Mouse (Mus musculus) urinary bladder, adult 2 months (tissue): ENCODE data around the gene Gm13030. TPM values are rescaled to one million over a fixed set of nuclear protein-coding genes. Genes with fewer than 3 reads are reported as not detected.
"Not testable (repeated sequence)": the region's sequence is repeated elsewhere in the genome, so short reads cannot be mapped to it uniquely, and the experiment has no call there.

Source experiments
- DNase-seq: peaks from one replicate; pipeline ENCODE4 v3.0.0; 2022; ENCODE audit warnings: low spot score
- polyA plus RNA-seq: library from polyadenylated mRNA; depleted of rRNA; stranded (reverse); fragments of >200 nt; gene quantifications from 2 replicates; pipeline ENCODE4 v1.2.3, GENCODE M21; 2012; rRNA removed

The Gm13030 gene
- polyA plus RNA-seq = not detected in 2 replicates

DNA sequence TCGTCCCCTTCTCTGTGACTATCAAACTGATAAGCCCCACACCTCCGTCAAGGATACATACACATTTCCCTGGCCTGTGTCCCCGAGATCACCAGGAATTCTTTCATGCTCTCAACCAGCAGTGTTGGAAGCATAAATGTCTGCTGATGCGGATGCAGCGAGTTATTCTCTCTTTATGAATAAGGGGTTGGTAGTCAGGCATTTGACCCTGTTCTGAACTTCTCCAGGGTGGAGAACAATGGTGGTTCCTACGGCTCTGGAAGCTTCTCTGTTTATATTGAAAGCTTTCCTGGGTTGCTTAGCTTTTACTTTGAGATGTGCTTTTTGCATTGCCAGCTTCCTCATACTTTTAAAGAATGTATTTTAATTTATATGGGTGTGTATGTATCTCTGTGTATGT, at the start of gene Gm13030:
Gene Gm13030 (minus strand): TSS at position 101 of the 400 bp plus-strand sequence.
- no peak for DNase-seq

GRCm38 (mm10) chr4:138922131-138922459, 48.3 kb upstream of the Gm13030 start:
- DNase-seq = peak; percentile 94

DNA sequence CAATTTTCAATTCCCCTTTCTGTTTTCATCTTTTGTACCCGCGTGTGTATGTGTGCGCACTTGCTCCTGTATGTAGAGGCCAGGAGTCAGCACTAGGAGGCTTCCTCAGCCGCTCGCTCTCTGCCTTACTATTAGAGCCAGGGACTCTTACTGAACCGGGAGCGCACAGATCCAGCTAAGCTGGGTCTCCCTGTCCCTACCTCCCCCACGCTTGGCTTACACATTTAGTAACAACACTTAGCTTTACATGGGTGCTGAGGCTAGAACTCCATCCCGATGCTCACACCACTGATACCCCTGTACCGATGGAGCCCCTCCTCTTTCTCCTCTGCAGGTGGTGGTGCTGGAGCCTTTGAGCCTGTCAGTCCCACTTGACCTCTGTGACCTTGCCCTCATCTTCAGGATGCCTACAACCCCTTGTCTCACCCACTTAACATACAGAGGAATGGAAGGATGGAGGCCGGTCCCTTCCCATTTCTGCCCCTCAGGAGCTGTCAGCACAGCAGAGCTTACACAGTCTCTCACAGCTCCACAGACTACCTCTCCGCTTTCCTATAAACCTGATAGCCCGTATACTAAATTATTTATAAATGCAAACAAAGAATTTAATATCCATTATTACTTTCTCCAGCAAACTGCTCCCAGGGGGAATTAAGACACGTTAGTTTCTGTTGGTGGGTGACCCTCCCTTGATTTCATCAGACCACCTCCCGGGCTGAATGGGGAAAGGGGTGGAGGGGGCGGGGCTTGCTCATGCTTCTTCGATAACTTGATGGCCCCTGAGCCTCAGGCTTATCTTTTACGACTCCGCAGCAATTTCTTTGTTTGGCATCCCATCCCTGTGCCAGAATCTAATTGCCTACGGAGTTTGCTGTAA, 47.7 kb upstream of the Gm13030 start:
- no peak for DNase-seq

- no peak for DNase-seq
Measured at GRCm38 (mm10) chr4:138917282-138917681, 43.5 kb upstream of the Gm13030 start.

- peak; percentile 88 for DNase-seq
Measured at GRCm38 (mm10) chr4:138913797-138914196, 40.0 kb upstream of the Gm13030 start, which contains the start of gene Otud3. Gene Otud3, minus strand, starts transcription at chr4:138913945.

DNA sequence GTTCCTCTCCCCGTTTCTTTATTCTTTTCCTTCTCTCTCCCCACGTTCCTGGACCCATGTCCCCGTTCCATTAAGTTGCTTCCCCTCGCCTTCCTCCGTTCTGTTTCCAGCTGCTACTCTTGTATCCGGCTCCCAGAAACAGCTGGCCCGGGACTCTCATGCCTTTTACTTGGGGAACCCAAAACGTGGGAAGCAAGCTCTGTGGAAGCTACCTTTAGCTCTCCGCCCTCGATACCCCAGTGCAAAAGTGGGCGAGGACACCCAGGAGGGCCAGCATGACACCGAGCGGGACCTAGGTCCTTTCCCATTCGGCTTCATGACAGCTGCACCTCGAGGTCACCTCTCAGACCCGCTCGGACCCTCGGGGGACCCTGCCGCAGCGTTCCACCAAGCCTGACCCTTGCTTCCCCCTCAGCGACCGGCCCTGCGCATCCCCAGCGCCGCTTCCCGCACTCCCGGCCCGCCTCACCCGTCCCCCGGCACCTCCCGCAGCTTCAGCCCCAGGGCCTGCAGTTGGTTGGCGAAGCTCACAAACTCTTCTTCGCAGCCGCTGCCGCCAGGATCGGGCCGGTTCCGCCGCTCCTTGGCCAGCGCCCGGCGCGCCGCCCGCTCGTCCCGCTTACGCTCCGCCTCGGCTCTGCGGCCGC, 39.5 kb upstream of the Gm13030 start:
- DNase-seq = no peak

DNA sequence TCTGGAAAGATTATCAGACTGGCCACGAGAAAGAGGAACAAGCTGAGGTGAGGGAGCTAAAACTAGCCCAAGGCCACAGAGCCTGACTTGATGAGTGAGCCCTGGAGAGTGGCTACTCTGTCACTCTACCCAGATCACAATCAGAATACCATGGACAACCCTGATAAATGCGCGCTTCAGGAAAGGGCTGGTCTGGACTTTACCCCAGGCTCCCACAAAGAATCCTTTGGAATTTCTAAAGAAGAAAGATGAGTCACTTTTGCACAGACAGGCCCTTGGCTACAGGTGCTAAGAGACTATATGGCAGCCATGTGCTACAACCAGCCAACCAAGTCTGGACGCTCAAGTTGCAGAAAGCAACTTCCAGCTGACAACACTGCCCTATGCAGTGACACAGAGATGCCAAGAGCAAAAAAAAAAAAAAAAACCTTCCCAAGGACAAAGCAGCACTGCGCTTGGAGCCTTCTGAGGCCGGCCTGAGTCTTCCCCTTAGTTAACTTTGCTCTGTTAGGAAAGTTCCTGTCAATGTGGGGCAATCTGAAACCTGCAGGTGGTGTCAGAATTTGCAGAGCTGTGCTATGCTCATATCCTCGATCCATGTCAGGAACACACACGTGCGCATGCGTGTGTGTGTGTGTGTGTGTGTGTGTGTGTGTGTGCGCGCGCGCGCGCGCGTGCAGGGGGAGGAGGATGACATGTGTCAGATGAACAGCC, 32.0 kb upstream of the Gm13030 start:
- no peak for DNase-seq

- DNase-seq = no peak
Measured at GRCm38 (mm10) chr4:138899361-138899760, 25.6 kb upstream of the Gm13030 start.

DNA sequence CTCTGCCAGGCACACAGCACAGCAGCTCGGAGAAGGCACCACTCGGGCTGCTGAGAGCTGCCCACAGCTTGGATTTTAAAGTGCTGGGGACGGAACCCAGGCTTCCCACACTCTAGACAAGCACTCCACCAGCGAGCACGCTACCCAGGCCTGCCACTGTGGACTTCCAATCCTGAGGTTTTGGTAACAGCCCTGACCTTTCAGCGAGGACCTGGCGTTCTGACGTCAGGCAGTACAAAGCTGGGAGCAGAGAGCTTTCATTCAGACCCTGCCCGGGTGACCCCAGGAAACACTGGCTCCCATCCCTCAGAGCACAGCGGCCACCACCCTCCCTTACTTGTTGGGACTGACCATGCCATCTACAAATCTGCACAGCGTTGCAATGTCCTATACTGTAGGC, 20.0 kb upstream of the Gm13030 start:
- DNase-seq = not testable (repeated sequence)

GRCm38 (mm10) chr4:138892655-138893054, 18.9 kb upstream of the Gm13030 start:
- no peak for DNase-seq

GRCm38 (mm10) chr4:138889635-138890034, 15.9 kb upstream of the Gm13030 start:
- no peak for DNase-seq

- no peak for DNase-seq
Measured at GRCm38 (mm10) chr4:138889165-138889564, 15.4 kb upstream of the Gm13030 start.

DNA sequence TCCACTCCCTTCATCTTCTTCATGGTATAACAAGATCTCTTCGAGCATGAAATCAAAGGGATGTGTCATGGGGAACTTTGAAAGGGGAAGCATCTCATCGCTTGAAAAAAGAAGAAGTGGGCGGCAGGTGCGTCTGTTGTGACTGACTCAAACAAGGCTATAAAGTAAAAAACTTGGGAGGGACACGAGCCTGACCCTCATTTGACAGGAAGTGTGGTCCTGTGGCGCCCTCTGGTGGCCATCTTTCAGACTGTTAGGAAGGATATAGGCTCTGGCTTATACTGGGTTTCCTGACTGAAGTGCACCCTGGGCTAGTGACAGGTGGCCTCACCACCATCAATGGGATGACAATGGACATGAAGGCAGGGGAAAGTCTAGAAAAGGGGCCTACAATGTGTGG, 10.5 kb upstream of the Gm13030 start:
- DNase-seq = peak; percentile 71

DNA sequence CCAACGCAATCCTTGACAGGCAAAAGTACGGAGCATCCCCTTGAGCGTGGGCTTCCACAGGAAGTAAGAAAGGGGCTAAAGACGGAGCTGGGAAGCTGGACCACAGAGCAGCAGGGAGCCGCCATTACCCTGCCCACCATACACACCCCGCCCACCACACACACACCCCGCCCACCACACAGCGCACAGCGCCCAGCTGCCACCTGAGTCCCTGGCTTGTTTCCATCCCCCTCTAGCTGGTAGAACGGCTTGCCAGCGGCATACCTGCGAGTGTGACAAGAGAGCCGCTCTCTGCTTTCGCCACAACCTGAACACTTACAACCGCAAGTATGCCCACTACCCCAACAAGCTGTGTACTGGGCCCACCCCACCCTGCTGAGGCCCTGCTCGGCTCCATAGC, 8.4 kb upstream of the Gm13030 start:
- DNase-seq = no peak

GRCm38 (mm10) chr4:138880811-138881584, 7.2 kb upstream of the Gm13030 start:
- DNase-seq = no peak

- DNase-seq = no peak
Measured at GRCm38 (mm10) chr4:138879808-138880207, 6.0 kb upstream of the Gm13030 start.

DNA sequence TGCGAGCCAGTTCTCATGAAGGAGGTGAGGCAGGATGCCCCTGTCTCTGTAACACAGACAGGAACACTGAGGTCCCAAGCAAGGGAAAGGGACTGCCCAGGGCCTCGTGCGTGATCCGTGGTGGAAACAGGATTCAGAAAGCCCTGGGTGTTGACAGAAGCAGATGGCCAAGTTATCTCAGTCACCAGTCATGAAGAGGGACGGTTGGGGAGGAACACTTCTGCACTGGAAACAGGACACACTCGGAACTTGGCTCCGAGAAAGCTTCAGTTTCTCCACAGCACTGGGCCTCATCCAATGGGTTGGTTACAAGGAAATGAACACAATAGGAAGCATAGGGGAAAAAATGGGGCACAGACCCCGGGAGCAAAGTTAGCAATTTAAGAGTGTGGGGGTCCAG, 5.0 kb upstream of the Gm13030 start:
- DNase-seq = no peak

GRCm38 (mm10) chr4:138877731-138878130, 4.0 kb upstream of the Gm13030 start, which contains the start of gene Pla2g2e:
Gene Pla2g2e, plus strand, starts transcription at chr4:138877942.
- DNase-seq = no peak

DNA sequence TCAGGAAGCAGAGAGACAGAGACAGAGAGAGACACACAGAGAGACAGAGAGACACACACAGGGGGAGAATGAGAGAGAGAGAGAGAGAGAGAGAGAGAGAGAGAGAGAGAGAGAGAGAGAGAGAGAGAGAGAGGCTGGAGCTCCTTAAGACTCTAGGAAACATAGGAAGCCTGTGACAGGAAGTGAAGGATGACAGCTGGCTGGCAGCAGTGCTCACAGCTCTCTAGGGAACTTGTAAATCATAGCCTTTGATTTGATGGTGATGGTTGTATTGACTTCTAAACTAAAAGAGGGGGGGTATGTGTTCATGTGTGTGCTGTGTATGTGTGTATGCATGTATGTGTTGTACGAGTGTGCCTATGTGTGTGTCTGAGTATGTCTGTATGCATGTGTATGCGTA, 2.2 kb upstream of the Gm13030 start:
- no peak for DNase-seq

GRCm38 (mm10) chr4:138875275-138875674, 1.5 kb upstream of the Gm13030 start:
- DNase-seq = not testable (repeated sequence)

DNA sequence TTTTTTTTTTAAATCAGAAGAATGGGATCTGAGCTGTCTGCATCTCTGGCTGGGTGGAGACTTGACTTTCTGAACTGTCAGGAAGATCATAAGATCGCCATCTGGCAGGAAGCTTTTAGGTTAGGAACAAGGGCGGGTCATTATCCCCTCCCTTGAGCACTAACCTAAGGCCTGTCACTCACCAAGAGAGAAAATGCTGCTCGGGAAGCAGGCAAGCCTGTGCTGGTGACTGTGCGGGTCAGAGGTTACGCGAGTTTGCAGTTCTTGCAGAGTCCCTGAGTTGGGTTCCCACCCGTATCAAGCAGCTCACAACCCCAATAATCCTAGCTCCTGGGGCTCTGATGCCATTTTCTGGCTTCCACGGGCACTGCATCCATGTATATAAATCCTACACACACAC, 5.1 kb downstream of the Gm13030 start:
- no peak for DNase-seq

DNA sequence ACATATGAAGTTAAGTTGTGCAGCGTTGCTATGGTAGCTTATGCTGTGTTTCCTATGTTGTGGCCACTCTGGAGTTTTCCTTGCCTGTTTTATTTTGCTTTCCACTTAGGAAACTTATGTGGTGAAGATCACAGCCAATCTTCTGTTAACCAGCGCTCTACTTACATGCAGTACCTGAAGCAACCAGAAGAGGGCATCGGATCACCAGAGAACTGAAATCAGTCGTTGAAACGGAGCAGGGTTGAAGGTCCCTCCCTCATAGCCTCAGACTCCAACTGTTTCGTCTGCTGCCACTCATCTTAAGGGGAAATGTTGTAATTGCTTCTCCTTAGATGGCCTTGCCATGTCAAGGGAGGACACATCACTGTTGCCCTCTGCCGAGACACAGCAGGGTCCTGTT, 7.4 kb downstream of the Gm13030 start:
- DNase-seq = no peak
